Comparison of ENCODE assay signal across 8 mouse cellular contexts in genomic region chr8:84197922-84198774, GRCm38 (mm10). TPM values are rescaled to one million over a fixed set of nuclear protein-coding genes. Genes with fewer than 3 reads are reported as not detected.
DNase-seq lines count a peak whose midpoint lies in the region; ATAC-seq and TF ChIP-seq lines count a peak whose summit lies in the region.

No protein-coding gene starts in this region.

- no peaks in the 10 kb centered on the region for H3K36me3 ChIP-seq in forebrain, embryonic 14.5 days (ENCODE audit: control insufficient read depth, insufficient read depth, low read length)
- no peaks in the 10 kb centered on the region for H3K36me3 ChIP-seq in neural tube, embryonic 14.5 days (ENCODE audit: control insufficient read depth, insufficient read depth, low read length)

- peak overlapping the region; percentile 40 for H3K4me3 ChIP-seq in forebrain, embryonic 14.5 days (ENCODE audit: low read depth, low read length)
- peak overlapping the region; percentile 55 for H3K4me3 ChIP-seq in lung, adult 2 months (replicated peaks; ENCODE audit: extremely low read depth, low read depth, low read length)
- H3K4me3 ChIP-seq in neural tube, embryonic 14.5 days (ENCODE audit: low read depth, low read length): peak overlapping the region; percentile 34

- H3K9me3 ChIP-seq in forebrain, embryonic 14.5 days (replicated peaks; ENCODE audit: control insufficient read depth, low read length): no peaks in the 10 kb centered on the region
- no peaks in the 10 kb centered on the region for H3K9me3 ChIP-seq in neural tube, embryonic 14.5 days (ENCODE audit: control insufficient read depth, low read length)

- peak; percentile 79 for ATAC-seq in CD4-positive, CD25-positive, alpha-beta regulatory T cell, adult 4 months
- ATAC-seq in forebrain, embryonic 14.5 days: peak; percentile 78
- ATAC-seq in neural tube, embryonic 14.5 days (ENCODE audit: low read depth): peak; percentile 75

- peak; percentile 64 for TF ChIP-seq POLR2A in lung, adult 2 months (IDR thresholded peaks at IDR 0.05; ENCODE audit: borderline replicate concordance, extremely low read depth, low read depth, low read length)

- peak overlapping the region; percentile 47 for H3K9ac ChIP-seq in forebrain, embryonic 14.5 days (ENCODE audit: low read length)
- H3K9ac ChIP-seq in neural tube, embryonic 14.5 days (replicated peaks; ENCODE audit: low read depth, low read length): peak overlapping the region; percentile 46

- peak; percentile 68 to 76 for DNase-seq in adrenal gland, postnatal 4 days (ENCODE audit: low spot score in 2 of 2)
- peak; percentile 91 for DNase-seq in forebrain, embryonic 14.5 days (ENCODE audit: low spot score)
- peak; percentile 96 for DNase-seq in heart, postnatal 10 days
- peak; percentile 89 to 94 for DNase-seq in kidney, postnatal 4 days
- DNase-seq in lung, adult 2 months: peak; percentile 96
- peak; percentile 83 for DNase-seq in testis, postnatal 14 days (ENCODE audit: low spot score)

- TF ChIP-seq CTCF in lung, adult 2 months (IDR thresholded peaks at IDR 0.05; ENCODE audit: insufficient read depth, low read length): no peak

- H3K27me3 ChIP-seq in forebrain, embryonic 14.5 days (replicated peaks; ENCODE audit: control insufficient read depth, insufficient read depth, low read length): no peaks in the 10 kb centered on the region
- no peaks in the 10 kb centered on the region for H3K27me3 ChIP-seq in neural tube, embryonic 14.5 days (ENCODE audit: control insufficient read depth, insufficient read depth, low read length)

- H3K4me1 ChIP-seq in forebrain, embryonic 14.5 days (ENCODE audit: control insufficient read depth, insufficient read depth, low read length): peaks cover 30% of the 10 kb centered on the region
- H3K4me1 ChIP-seq in lung, adult 2 months (ENCODE audit: control insufficient read depth, insufficient read depth, low read length): peaks cover 16% of the 10 kb centered on the region
- H3K4me1 ChIP-seq in neural tube, embryonic 14.5 days (ENCODE audit: control insufficient read depth, insufficient read depth, low read length): peaks cover 14% of the 10 kb centered on the region

- peak overlapping the region; percentile 53 for H3K4me2 ChIP-seq in forebrain, embryonic 14.5 days (ENCODE audit: low read length)
- peak overlapping the region; percentile 64 for H3K4me2 ChIP-seq in neural tube, embryonic 14.5 days (ENCODE audit: low read depth, low read length)

- intact Hi-C loops in heart, postnatal 10 days (cut with DNase I): no loop called here

- H3K27ac ChIP-seq in forebrain, embryonic 14.5 days (ENCODE audit: low read depth, low read length): peak overlapping the region; percentile 89
- peak overlapping the region; percentile 88 for H3K27ac ChIP-seq in neural tube, embryonic 14.5 days (ENCODE audit: low read depth, low read length)

- WGBS in forebrain, embryonic 14.5 days: 2% methylated on average over 30 of the region's 30 CpGs
- WGBS in lung, adult 2 months: 3% methylated on average over 30 of the region's 30 CpGs
- WGBS in neural tube, embryonic 14.5 days: 3% methylated on average over 29 of the region's 30 CpGs

RNA-seq across cellular contexts. Expression of gene Nanos3, which starts 13.1 kb away (rescaled TPM):
- under 1 TPM in 1 of 2 experiments, not detected in 1; 0.81 TPM for polyA plus RNA-seq in CD4-positive, CD25-positive, alpha-beta regulatory T cell, adult 4 months (2017; shearing (Covaris generic))
- total RNA-seq in adrenal gland, postnatal 4 days (2021): 1 to 10 TPM; 3.1 to 4.3 TPM
- 4.5 and 8.3 TPM in 2 replicates for polyA plus RNA-seq in forebrain, embryonic 14.5 days (2014; fragmentation: Nextera tagmentation; extraction: Ambion mirVana)
- total RNA-seq in heart, postnatal 10 days (2021): 1 to 10 TPM; 3.6 to 4.1 TPM
- polyA plus RNA-seq in lung, adult 2 months (2012; rRNA removed): 0.18 and 0.54 TPM in 2 replicates
- polyA plus RNA-seq in neural tube, embryonic 14.5 days (2014; fragmentation: Nextera tagmentation; extraction: Ambion mirVana): 12.4 and 12.5 TPM in 2 replicates

RNA-seq across cellular contexts. Expression of gene Zswim4, which starts 38.7 kb away (rescaled TPM):
- 1 to 10 TPM; 3.3 to 4.3 TPM for polyA plus RNA-seq in CD4-positive, CD25-positive, alpha-beta regulatory T cell, adult 4 months (2017; shearing (Covaris generic))
- total RNA-seq in adrenal gland, postnatal 4 days (2021): 10 to 100 TPM; 35.8 to 37.6 TPM
- 22.6 and 26.9 TPM in 2 replicates for polyA plus RNA-seq in forebrain, embryonic 14.5 days (2014; fragmentation: Nextera tagmentation; extraction: Ambion mirVana)
- 10 to 100 TPM; 10.5 to 11.3 TPM for total RNA-seq in heart, postnatal 10 days (2021)
- polyA plus RNA-seq in lung, adult 2 months (2012; rRNA removed): 21.2 and 24.0 TPM in 2 replicates
- polyA plus RNA-seq in neural tube, embryonic 14.5 days (2014; fragmentation: Nextera tagmentation; extraction: Ambion mirVana): 12.9 and 20.5 TPM in 2 replicates

RNA-seq across cellular contexts. Expression of gene 4930432K21Rik, which starts 50.3 kb away (rescaled TPM):
- polyA plus RNA-seq in CD4-positive, CD25-positive, alpha-beta regulatory T cell, adult 4 months (2017; shearing (Covaris generic)): 1 to 10 TPM; 1.1 to 3.2 TPM
- total RNA-seq in adrenal gland, postnatal 4 days (2021): 1 to 10 TPM; 1.2 TPM
- 1.7 and 2.3 TPM in 2 replicates for polyA plus RNA-seq in forebrain, embryonic 14.5 days (2014; fragmentation: Nextera tagmentation; extraction: Ambion mirVana)
- under 1 TPM; 0.22 to 0.32 TPM for total RNA-seq in heart, postnatal 10 days (2021)
- polyA plus RNA-seq in lung, adult 2 months (2012; rRNA removed): 1.0 and 1.1 TPM in 2 replicates
- polyA plus RNA-seq in neural tube, embryonic 14.5 days (2014; fragmentation: Nextera tagmentation; extraction: Ambion mirVana): 1.3 and 1.6 TPM in 2 replicates

RNA-seq across cellular contexts. Expression of gene Cc2d1a, which starts 50.4 kb away (rescaled TPM):
- 10 to 100 TPM; 12.7 to 19.2 TPM for polyA plus RNA-seq in CD4-positive, CD25-positive, alpha-beta regulatory T cell, adult 4 months (2017; shearing (Covaris generic))
- 10 to 100 TPM; 30.6 to 31.7 TPM for total RNA-seq in adrenal gland, postnatal 4 days (2021)
- 14.7 and 21.7 TPM in 2 replicates for polyA plus RNA-seq in forebrain, embryonic 14.5 days (2014; fragmentation: Nextera tagmentation; extraction: Ambion mirVana)
- total RNA-seq in heart, postnatal 10 days (2021): 10 to 100 TPM; 13.3 to 14.1 TPM
- polyA plus RNA-seq in lung, adult 2 months (2012; rRNA removed): 25.9 and 27.7 TPM in 2 replicates
- polyA plus RNA-seq in neural tube, embryonic 14.5 days (2014; fragmentation: Nextera tagmentation; extraction: Ambion mirVana): 26.8 and 30.7 TPM in 2 replicates

RNA-seq across cellular contexts. Expression of gene D8Ertd738e, which starts 51.4 kb away (rescaled TPM):
- 100 to 1,000 TPM; 365 to 370 TPM for polyA plus RNA-seq in CD4-positive, CD25-positive, alpha-beta regulatory T cell, adult 4 months (2017; shearing (Covaris generic))
- 100 to 1,000 TPM; 184 to 189 TPM for total RNA-seq in adrenal gland, postnatal 4 days (2021)
- polyA plus RNA-seq in forebrain, embryonic 14.5 days (2014; fragmentation: Nextera tagmentation; extraction: Ambion mirVana): 266 and 329 TPM in 2 replicates
- 100 to 1,000 TPM; 222 to 230 TPM for total RNA-seq in heart, postnatal 10 days (2021)
- 116 and 149 TPM in 2 replicates for polyA plus RNA-seq in lung, adult 2 months (2012; rRNA removed)
- 265 and 294 TPM in 2 replicates for polyA plus RNA-seq in neural tube, embryonic 14.5 days (2014; fragmentation: Nextera tagmentation; extraction: Ambion mirVana)

Comparison
In these comparisons a context has a peak if more than half of its experiments do, and no peak if none do; other contexts are left out.
1. Peak in every context shown above with its lines: DNase-seq, ATAC-seq, H3K4me3 ChIP-seq and H3K27ac ChIP-seq.